Mouse (Mus musculus): ENCODE data around the gene Ino80e. TPM values are rescaled to one million over a fixed set of nuclear protein-coding genes. Genes with fewer than 3 reads are reported as not detected.
A peak's percentile ranks its signal among the peaks of the same experiment; 100 is the strongest.

Gene Ino80e
- polyA plus RNA-seq, 1 experiment from 2014 or later, result 79.1 TPM

GRCm38 (mm10) chr7:126877239-126877638 lies 15.1 kb upstream of the Ino80e start:
- no peak overlapping the region for H3K9ac ChIP-seq
- 97% methylated on average over 1 of the region's 1 CpGs for WGBS

DNA sequence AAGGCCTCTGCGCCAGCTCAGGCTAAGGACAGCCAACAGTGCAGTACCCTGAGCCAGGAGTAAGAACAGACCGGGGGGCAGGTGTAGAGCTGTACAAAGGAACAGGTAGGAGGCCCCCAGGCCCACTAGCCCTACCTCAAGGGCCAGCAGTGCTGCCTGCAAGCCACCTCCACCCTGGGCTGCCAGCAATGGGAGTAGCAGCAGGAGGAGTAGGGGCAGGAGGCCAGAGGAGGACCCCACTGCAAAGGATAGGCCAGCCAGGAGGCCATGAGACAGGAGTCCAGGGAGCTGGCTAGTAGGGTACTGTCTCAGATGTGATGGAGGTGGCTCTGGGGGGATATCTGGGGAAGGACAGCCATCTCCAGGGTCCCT lies 8.3 kb upstream of the Ino80e start:
- H3K4me1 ChIP-seq (replicated peaks), result no peaks in the 10 kb centered on the region
- H3K4me2 ChIP-seq, result no peak overlapping the region
- no peak overlapping the region for H3K4me3 ChIP-seq
- H3K27me3 ChIP-seq, result no peaks in the 10 kb centered on the region
- WGBS, result 100% methylated on average over 2 of the region's 2 CpGs
- H3K9ac ChIP-seq, result no peak overlapping the region
- peaks cover 100% of the 10 kb centered on the region for H3K36me3 ChIP-seq
- H3K27ac ChIP-seq (replicated peaks), result no peak overlapping the region
- no peak for ATAC-seq (ENCODE audit: low read depth)
- H3K9me3 ChIP-seq, result no peaks in the 10 kb centered on the region

More at GRCm38 (mm10) chr7:126877239-126877638, 15.1 kb upstream of the Ino80e start:
- H3K27me3 ChIP-seq, result no peaks in the 10 kb centered on the region
- no peak overlapping the region for H3K27ac ChIP-seq (replicated peaks)
- H3K9me3 ChIP-seq, result no peaks in the 10 kb centered on the region
- no peak overlapping the region for H3K4me2 ChIP-seq
- no peak overlapping the region for H3K4me3 ChIP-seq
- ATAC-seq (ENCODE audit: low read depth), result no peak
- H3K36me3 ChIP-seq, result peaks cover 82% of the 10 kb centered on the region
- H3K4me1 ChIP-seq (replicated peaks), result peaks cover 24% of the 10 kb centered on the region

GRCm38 (mm10) chr7:126869780-126870519 lies 7.8 kb upstream of the Ino80e start:
- no peak overlapping the region for H3K4me2 ChIP-seq
- 91% methylated on average over 23 of the region's 23 CpGs for WGBS
- no peaks in the 10 kb centered on the region for H3K27me3 ChIP-seq
- peaks cover 100% of the 10 kb centered on the region for H3K36me3 ChIP-seq
- no peaks in the 10 kb centered on the region for H3K9me3 ChIP-seq
- H3K9ac ChIP-seq, result no peak overlapping the region
- H3K4me3 ChIP-seq, result no peak overlapping the region
- H3K4me1 ChIP-seq (replicated peaks), result no peaks in the 10 kb centered on the region
- H3K27ac ChIP-seq (replicated peaks), result no peak overlapping the region
- no peak for ATAC-seq (ENCODE audit: low read depth)

DNA sequence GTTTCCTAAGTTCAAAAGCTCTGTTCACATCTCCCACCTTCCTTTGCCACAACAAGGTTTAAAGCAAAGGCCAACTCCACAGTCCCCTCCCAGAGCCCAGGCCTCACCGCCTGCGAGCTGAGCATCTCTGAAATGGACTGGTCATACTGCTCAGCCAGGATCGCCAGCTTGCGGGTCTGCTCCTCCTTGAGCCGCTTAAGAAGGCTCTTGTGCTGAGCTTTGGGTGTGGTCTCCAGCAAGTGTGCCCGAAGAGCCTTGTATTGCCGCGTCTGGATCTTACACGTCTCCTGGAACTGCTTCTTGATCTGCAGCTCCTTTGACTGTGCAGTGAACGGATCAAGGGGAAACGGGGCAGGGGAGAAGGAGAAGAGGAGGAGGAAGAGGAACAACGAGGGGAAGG lies 5.8 kb upstream of the Ino80e start:
- H3K9me3 ChIP-seq, result no peaks in the 10 kb centered on the region
- H3K36me3 ChIP-seq, result peaks cover 94% of the 10 kb centered on the region
- no peak overlapping the region for H3K9ac ChIP-seq
- H3K4me1 ChIP-seq (replicated peaks), result peaks cover 15% of the 10 kb centered on the region
- 92% methylated on average over 12 of the region's 12 CpGs for WGBS
- no peak for ATAC-seq (ENCODE audit: low read depth)
- no peak overlapping the region for H3K27ac ChIP-seq (replicated peaks)
- H3K27me3 ChIP-seq, result no peaks in the 10 kb centered on the region
- no peak overlapping the region for H3K4me3 ChIP-seq
- H3K4me2 ChIP-seq, result no peak overlapping the region

- Histone ChIP-seq H3K27me3 (no peaks in the 10 kb centered on the region), H3K36me3 (peaks cover 89% of the 10 kb centered on the region), H3K9ac (no peak overlapping the region), H3K4me3 (no peak overlapping the region), H3K4me2 (no peak overlapping the region), H3K4me1 (replicated peaks) (peaks cover 19% of the 10 kb centered on the region), H3K9me3 (no peaks in the 10 kb centered on the region), H3K27ac (replicated peaks) (no peak overlapping the region)
- ATAC-seq (ENCODE audit: low read depth), result no peak
- 88% methylated on average over 2 of the region's 2 CpGs for WGBS
Measured at GRCm38 (mm10) chr7:126867534-126867933, 5.4 kb upstream of the Ino80e start.

GRCm38 (mm10) chr7:126863791-126864190 lies 1.6 kb upstream of the Ino80e start:
- Histone ChIP-seq H3K27me3 (no peaks in the 10 kb centered on the region), H3K9me3 (no peaks in the 10 kb centered on the region), H3K27ac (replicated peaks) (0 out of 2 replicates have a peak overlapping the region, but pooled peaks have one; percentile 84), H3K4me3 (no peak overlapping the region), H3K9ac (peak overlapping the region; percentile 77), H3K4me1 (replicated peaks) (peaks cover 31% of the 10 kb centered on the region), H3K4me2 (peak overlapping the region; percentile 89), H3K36me3 (peaks cover 63% of the 10 kb centered on the region)
- ATAC-seq (ENCODE audit: low read depth), result no peak
- 58% methylated on average over 6 of the region's 6 CpGs for WGBS

DNA sequence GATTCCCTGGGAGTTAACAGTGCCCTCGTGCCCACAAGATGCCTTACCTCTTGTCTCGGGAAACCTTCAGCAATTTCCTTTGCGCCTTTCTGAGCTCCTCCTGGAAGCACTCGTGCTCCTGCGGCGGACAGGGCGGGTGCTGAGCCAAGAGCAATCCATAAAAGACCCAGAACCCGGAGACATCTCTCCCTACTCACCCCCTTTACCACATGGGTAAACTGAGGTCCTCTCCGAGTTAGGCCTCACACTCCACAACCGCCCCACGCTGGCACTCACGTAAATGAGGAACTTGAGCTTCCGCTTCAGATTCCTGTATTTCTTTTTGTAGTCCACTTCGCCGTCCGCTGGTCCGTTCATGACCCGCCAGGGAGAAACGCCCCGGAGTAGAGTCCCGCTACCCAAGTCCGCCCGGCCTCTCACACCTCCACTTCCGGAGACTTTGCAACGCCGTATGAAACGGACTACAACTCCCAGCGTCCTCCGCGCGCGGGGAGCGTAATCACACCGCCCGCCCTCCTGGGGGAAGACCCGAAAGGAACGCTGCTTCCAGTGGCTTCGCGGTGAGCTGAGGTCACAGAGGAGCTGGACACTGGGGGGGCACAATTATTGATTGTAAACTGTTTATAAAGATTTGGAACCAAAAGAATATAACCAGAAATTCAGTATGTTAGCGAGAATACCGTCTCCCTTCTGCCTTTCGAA lies 597 bp downstream of the Ino80e start, which contains the start of gene Hirip3:
TSS of gene Hirip3 (plus strand) at position 544 of the 702 bp plus-strand sequence.
- no peaks in the 10 kb centered on the region for H3K9me3 ChIP-seq
- H3K27me3 ChIP-seq, result no peaks in the 10 kb centered on the region
- H3K4me1 ChIP-seq (replicated peaks), result peaks cover 31% of the 10 kb centered on the region
- H3K27ac ChIP-seq (replicated peaks), result peak within 1 kb of the TSS; percentile 84
- peak within 1 kb of the TSS; percentile 77 for H3K9ac ChIP-seq
- H3K4me3 ChIP-seq, result peak within 1 kb of the TSS; percentile 64
- H3K4me2 ChIP-seq, result peak within 1 kb of the TSS; percentile 89
- 3% methylated on average over 42 of the region's 42 CpGs for WGBS
- ATAC-seq (ENCODE audit: low read depth), result peak; percentile 93
- peaks cover 59% of the 10 kb centered on the region for H3K36me3 ChIP-seq

GRCm38 (mm10) chr7:126860987-126861386 lies 1.2 kb downstream of the Ino80e start:
- H3K27ac ChIP-seq (replicated peaks), result peak overlapping the region; percentile 84; the same call in 1 of the 2 replicates
- H3K36me3 ChIP-seq, result peaks cover 59% of the 10 kb centered on the region

DNA sequence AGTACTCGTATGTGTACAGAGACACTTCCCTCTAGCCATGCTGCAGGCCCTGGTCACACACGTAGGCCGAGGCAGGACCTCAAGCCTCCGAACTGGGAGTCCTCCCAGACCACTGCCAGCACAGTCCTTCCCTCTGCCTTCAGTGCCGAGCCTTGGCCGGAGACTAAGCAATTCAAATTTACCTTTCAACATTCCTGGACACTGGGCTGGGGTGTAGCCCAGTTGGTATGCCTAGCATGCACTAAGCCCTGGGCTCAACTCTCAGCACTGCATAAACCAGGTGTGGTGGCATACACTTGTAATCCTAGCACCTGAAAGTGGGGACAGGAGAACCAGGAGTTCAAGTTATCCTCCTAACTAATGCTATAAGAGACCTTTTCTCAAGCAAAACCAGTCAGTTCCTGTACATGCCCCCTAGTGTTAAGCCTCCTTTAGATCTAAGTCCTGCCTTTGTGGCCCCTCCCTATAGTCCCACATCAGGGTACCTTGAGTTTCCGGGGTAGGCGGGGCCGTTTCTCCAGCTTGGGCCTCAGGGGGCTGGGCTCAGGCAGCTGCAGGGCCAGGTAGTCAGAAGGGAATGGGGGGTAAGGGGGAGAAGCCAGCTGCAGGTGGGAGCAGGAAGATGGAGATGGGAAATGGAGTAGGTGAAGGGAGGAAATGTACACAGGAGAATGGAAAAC lies 5.3 kb downstream of the Ino80e start:
- peaks cover 11% of the 10 kb centered on the region for H3K4me1 ChIP-seq (replicated peaks)
- H3K9me3 ChIP-seq, result no peaks in the 10 kb centered on the region
- no peak overlapping the region for H3K27ac ChIP-seq (replicated peaks)
- H3K4me2 ChIP-seq, result no peak overlapping the region
- no peak overlapping the region for H3K4me3 ChIP-seq
- H3K9ac ChIP-seq, result no peak overlapping the region
- WGBS, result 75% methylated on average over 9 of the region's 9 CpGs
- peaks cover 76% of the 10 kb centered on the region for H3K36me3 ChIP-seq
- no peaks in the 10 kb centered on the region for H3K27me3 ChIP-seq
- no peak for ATAC-seq (ENCODE audit: low read depth)

More at GRCm38 (mm10) chr7:126860987-126861386, 1.2 kb downstream of the Ino80e start:
- Histone ChIP-seq H3K4me3 (peak overlapping the region; percentile 64), H3K27me3 (no peaks in the 10 kb centered on the region), H3K4me1 (replicated peaks) (peaks cover 31% of the 10 kb centered on the region), H3K9ac (peak overlapping the region; percentile 77), H3K4me2 (peak overlapping the region; percentile 89), H3K9me3 (no peaks in the 10 kb centered on the region)
- 77% methylated on average over 5 of the region's 5 CpGs for WGBS
- ATAC-seq (ENCODE audit: low read depth), result no peak

- no peaks in the 10 kb centered on the region for H3K9me3 ChIP-seq
- no peak for ATAC-seq (ENCODE audit: low read depth)
- H3K4me3 ChIP-seq, result no peak overlapping the region
- no peak overlapping the region for H3K4me2 ChIP-seq
- H3K9ac ChIP-seq, result 0 out of 2 replicates have a peak overlapping the region, but pooled peaks have one; percentile 12
- peaks cover 2% of the 10 kb centered on the region for H3K4me1 ChIP-seq (replicated peaks)
- 93% methylated on average over 3 of the region's 3 CpGs for WGBS
- peaks cover 80% of the 10 kb centered on the region for H3K36me3 ChIP-seq
- H3K27ac ChIP-seq (replicated peaks), result no peak overlapping the region
- H3K27me3 ChIP-seq, result peaks cover 6% of the 10 kb centered on the region; the same call in 1 of the 2 replicates
Measured at GRCm38 (mm10) chr7:126855641-126856040, 6.5 kb downstream of the Ino80e start.

DNA sequence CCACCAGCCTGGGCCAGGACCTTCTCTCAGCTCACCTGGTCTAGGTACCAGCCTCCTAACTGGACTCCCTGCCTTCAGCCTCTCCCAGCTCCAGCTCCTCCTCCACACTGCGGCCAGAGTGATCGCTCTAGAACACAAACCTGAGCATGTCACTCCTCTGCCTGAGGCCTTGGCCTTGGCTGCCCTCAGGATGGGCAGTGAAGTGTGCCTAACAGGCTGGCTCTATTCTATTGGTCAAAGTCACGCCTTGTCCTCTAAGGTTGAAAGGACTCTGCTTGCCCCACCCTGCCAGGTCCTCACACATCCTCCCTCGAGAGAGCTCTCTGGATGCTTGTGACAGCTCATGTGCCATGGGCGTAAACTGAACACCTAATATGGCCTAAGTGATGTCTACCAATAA lies 8.7 kb downstream of the Ino80e start:
- Histone ChIP-seq H3K9ac (no peak overlapping the region), H3K4me2 (no peak overlapping the region), H3K4me1 (replicated peaks) (peaks cover 10% of the 10 kb centered on the region), H3K9me3 (no peaks in the 10 kb centered on the region), H3K36me3 (peaks cover 65% of the 10 kb centered on the region), H3K27me3 (peaks cover 28% of the 10 kb centered on the region), H3K4me3 (no peak overlapping the region), H3K27ac (replicated peaks) (no peak overlapping the region)
- WGBS, result 87% methylated on average over 5 of the region's 5 CpGs
- ATAC-seq (ENCODE audit: low read depth), result no peak

GRCm38 (mm10) chr7:126851192-126851591 lies 11.0 kb downstream of the Ino80e start:
- no peak for ATAC-seq (ENCODE audit: low read depth)
- Histone ChIP-seq H3K4me3 (no peak overlapping the region), H3K27me3 (peaks cover 40% of the 10 kb centered on the region), H3K4me2 (no peak overlapping the region), H3K36me3 (peaks cover 47% of the 10 kb centered on the region), H3K4me1 (replicated peaks) (peaks cover 24% of the 10 kb centered on the region), H3K9ac (no peak overlapping the region), H3K27ac (replicated peaks) (no peak overlapping the region), H3K9me3 (no peaks in the 10 kb centered on the region)
- 40% methylated on average over 12 of the region's 12 CpGs for WGBS

Data from neural tube, embryonic 13.5 days (tissue).